Mouse (Mus musculus) ES-Bruce4 (cell line): Measurements from ENCODE around the gene Ptprd.

ENCODE experiments used
- CTCF ChIP-seq: IDR thresholded peaks from one replicate; pipeline ENCODE4 v1.8.1; 2011; ENCODE audit warnings: low read depth, low read length
- EP300 ChIP-seq: IDR thresholded peaks from 2 replicates; pipeline ENCODE4 v1.6.1; 2011; ENCODE audit warnings: low read depth, low read length; ENCODE audit not compliant: insufficient read depth

DNA sequence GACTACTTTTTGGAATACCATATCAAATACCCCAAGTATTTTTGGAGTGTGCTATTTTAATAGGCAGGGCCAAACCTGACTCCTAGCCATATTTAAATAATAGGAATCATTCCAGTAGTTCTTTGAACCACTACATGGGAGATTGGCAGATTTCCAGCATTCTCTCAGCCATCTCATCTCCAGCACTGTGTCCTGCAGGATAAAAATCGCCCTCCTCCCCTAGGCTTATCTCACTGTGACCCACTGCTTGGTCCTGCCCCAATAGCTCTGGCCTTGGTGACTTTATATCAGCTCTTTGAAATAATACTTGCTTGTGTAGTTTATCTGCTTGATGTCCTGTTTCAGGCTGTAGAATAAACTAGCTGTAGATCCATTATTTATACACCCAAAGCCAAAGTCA, 1850.2 kb downstream of the Ptprd start:
- TF ChIP-seq CTCF (no peak), EP300 (no peak)
